Mouse (Mus musculus): ENCODE measurements at regions not wholly inside any gene's neighbourhood (a gene's known extent, or its start where the extent isn't known, plus 50 kb on each side); places are given as distances from the start of the nearest gene placed in this dataset.

DNA sequence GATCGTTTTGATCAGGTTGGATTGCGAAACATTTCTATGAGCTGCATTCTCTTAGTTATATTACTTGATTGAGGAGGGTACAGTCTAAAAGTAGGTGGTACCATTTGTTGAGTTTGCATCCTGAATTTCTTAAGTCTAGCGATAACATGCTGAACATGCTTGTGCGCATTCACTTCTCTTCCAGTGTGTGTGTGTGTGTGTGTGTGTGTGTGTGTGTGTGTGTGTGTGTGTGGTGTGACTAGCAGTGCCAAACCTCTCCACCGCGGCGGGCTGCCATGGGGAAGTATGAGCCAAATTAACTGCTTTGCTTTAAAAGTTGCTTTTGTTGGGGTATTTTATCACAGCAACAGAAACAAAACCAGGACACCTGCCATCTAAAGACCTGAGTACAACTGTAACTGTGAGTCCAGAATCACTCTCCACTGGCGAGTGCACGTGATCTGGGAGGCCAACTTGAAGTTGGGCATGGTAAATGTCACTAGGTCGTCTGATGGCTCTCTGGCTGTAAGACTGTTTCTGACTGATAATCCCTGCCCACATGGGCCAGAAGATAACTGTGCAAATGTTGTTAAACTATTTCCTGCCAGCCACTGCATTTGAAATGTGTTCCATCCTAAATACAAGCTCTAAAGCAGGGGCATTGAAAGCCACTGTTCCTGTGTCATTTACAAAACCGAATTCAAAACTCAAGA, 273.3 kb upstream of the Ppargc1a start:
- peak; percentile 34 for DNase-seq (ENCODE audit: low read depth, low spot score)

DNA sequence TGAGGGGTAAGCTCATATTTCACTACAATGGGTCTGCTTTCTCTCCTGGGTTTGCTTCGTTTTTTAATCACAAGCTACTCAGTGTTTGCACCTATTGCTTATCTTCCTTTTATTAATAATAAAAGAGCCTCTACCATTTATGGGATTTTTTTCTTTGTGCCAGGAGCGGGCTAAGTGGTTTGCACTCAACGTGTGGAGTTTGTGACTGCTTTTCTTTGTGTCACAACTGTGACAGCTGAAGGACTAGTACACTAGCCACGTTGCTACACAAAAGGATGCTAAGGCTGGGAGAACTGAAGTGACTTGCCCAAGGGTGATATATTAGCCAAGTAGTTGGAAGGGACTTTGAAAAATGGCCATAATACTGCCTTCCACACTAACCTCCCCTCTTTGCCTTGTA, 271.8 kb upstream of the Ppargc1a start:
- no peak for DNase-seq (ENCODE audit: low read depth, low spot score)

DNA sequence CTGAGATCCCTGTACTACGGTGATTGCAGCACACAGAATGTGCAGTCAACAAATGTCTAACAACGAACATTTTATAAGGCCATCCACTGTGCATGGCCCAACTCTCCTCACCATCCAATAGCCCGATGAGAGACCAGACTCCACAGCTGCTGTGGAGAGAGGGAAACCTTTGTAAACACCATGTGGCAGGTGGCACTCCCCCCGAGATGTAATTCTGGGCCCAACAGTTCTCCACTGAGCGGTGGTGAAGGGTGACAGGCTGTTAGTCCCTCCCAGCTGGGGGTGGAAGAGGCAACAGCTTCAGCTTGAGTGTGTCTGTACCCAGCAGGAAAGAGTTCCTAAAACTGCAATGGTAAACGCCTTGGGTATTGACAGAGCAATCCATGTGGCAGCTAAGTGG, 263.0 kb upstream of the Ppargc1a start:
- DNase-seq (ENCODE audit: low read depth, low spot score), result no peak

DNA sequence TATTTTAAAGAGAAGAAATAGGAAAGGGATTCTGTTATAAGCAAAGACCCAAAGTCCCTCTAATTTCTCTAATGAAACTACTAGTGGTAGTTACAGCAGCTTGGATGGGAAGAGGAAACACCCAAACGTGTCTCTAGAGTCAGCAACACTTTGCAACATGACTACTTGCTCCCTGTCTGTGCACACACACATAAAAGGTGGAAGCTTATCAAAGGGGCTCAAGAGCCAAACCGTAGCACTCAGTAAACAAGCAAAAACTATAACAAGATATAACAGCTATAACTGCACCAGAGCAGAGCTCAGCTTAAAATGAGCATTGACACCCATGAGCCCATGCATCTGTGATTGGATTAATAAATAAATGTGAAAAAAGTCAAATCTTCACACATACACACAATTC, 262.5 kb upstream of the Ppargc1a start:
- no peak for DNase-seq (ENCODE audit: low read depth, low spot score)

DNA sequence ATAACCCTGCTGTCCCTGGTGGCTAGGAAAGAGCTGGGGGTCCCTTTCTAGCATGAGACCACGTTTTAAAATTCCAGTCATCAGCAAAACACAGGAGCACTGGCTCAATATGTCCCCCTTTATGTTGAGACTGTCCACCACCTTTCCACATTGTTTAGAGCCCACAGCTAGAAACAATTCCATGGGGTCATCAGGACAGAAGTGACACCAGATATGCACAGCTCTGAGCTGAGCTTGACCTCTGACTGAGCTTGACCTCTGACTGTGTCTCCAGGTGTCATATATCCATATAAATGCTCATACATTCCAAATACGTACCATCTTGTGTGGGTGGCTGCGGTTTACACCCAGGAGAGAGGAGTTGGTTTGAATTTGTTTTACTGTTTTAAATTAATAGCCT, 262.1 kb upstream of the Ppargc1a start:
- DNase-seq (ENCODE audit: low read depth, low spot score), result no peak

DNA sequence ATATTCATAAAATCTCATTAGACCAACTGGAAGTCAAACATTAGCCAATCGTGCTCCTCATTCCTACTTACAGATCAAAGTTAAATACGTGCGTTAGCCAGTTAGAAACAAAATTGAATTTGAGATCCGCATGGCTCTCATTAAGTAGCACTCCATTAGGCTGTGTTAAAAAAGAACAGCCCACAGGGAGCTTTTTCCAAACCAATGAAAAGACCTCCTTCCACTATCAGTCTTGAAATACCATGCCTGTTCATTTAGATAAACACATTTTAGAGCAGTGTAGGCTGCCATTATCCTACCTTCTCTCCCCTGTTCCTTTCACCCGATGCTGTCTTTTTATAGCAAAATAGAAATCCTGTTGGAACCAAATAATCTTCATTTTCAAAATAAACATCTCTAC, 261.5 kb upstream of the Ppargc1a start:
- no peak for DNase-seq (ENCODE audit: low read depth, low spot score)

DNA sequence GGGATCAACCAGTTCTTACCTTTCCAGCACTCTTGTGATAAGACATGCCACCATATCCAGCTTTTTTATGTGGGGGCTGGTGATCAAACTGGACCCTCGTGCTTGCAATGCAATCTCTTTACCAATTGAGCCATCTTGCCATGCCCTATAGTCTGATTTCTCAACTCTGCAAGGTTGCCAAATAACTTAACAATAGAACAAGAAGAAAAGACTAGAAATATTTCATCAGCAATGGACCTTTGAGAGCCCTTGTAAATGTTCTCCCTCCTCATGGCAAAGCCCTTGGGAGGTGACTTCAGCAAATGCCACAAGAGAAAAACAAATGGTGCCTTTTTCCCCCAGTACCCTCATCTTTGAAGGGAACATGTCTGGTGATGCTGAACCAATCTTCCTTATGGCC, 258.7 kb upstream of the Ppargc1a start:
- DNase-seq (ENCODE audit: low read depth, low spot score), result no peak

DNA sequence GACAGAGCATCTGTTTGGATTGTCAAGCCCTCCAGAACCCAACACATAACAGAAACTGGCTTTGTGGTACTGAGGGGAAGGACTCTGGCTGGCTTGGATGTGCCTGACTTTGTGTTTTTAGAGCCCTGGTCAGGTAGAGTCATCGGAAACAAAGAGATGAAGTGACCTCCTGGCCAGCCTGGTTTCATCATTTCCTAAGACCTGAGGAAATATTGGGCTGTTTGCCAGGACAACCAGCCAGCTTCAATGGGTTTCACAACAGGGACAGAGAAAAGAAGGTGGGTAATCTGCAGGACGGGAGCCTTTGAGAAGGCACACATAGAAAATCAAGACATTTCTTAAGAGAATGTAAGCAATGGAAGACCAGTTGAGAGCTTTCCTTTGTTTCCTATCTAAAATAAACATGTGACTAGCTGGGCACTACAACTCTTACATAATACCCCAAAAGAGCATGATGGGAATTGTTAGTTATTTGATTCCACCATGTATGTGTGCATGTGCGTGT, 258.1 kb upstream of the Ppargc1a start:
- DNase-seq (ENCODE audit: low read depth, low spot score), result no peak

DNA sequence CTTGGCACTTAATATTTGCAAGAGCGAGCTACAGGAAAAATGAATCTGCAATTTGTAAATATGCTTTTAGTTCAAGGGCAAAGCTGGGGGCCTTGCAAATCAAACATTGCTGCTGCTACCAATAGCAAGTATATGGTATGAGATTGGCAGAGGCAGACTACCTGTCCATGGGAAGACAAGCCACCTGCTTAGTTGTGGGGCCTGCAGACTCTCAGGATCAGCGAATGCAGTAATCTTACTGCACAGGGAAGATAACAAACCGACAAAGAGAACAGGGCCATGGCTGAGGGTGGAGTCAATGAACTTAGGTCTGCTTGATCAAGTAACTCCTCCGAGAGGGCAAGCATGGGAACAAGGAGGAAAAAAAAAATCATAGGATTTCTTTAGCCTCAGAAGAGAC, 257.2 kb upstream of the Ppargc1a start:
- peak; percentile 35 for DNase-seq (ENCODE audit: low read depth, low spot score)

DNA sequence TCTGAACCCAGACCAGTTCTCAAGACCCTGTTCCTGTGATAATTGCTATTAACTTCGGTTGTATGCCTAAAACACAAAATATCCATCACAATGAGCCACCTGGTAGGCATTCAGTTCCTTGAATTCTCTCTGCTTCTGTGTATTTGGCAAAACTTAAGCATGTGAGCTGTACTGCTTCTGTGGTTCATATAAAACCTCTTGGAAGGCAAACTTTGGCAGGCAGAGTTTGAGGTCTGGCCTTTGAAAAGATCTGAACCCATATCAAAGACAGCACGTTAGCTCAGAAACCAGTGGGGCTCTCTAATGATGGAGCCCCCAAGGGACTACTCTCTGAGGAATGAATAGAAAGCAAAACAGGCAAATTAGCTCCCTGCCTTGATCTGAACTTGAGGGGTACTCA, 256.1 kb upstream of the Ppargc1a start:
- DNase-seq (ENCODE audit: low read depth, low spot score), result no peak

DNA sequence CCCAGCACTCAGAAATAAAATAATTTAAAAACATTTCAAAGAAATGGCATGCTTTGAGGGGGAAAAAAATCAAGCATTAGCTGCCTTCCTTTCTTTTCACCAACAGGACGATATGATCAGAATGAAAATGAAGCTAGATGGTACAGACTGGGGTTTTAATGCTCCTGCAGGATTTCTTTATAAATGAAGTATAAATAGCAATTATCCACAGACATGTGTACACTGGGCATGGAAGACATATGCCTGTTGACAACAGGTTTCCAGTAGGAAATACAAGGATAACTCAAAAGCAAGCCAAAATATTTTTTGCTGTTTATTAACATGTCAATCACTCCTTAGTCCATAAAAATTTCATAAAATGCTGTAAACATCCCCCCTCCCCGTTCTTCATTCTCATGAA, 248.7 kb upstream of the Ppargc1a start:
- DNase-seq (ENCODE audit: low read depth, low spot score), result no peak

DNA sequence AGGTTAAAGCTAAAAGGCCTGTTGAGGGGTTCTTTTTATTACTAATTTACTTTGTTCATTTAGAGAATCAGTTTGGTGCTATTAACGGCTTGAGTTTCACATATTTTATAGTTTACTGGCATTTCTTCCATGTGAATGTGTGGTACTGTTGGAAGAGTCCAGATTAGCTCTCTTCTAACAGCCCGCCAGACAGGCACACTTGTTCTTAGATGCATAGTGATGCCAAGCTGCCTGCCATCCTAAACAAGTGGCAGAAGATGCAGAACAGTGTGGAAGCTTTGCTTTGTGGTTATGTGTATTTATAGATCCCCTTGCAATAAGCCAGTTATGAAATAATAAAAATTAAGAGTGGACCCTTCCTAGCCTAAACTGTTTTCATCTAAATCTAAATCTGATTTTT, 244.2 kb upstream of the Ppargc1a start:
- no peak for DNase-seq (ENCODE audit: low read depth, low spot score)

DNA sequence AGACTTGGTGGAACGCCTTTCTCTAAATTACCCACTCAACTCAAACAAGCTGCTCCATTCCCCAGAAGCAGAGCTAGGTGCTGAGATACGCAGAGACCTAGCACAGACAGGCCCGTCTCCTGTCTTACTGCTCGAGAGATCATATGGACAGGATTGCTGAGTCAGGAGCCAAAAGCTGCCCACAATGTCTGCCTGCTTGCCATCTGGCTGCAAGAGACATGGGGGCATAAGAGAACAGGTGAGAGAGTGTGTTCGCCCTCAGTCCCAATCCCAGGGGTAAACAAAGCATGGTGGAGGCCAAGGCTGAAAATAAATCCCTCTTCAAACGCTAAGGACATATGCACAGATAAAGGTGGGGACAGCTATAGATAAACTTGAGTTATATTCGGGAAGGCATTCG, 234.0 kb upstream of the Ppargc1a start:
- no peak for DNase-seq (ENCODE audit: low read depth, low spot score)

DNA sequence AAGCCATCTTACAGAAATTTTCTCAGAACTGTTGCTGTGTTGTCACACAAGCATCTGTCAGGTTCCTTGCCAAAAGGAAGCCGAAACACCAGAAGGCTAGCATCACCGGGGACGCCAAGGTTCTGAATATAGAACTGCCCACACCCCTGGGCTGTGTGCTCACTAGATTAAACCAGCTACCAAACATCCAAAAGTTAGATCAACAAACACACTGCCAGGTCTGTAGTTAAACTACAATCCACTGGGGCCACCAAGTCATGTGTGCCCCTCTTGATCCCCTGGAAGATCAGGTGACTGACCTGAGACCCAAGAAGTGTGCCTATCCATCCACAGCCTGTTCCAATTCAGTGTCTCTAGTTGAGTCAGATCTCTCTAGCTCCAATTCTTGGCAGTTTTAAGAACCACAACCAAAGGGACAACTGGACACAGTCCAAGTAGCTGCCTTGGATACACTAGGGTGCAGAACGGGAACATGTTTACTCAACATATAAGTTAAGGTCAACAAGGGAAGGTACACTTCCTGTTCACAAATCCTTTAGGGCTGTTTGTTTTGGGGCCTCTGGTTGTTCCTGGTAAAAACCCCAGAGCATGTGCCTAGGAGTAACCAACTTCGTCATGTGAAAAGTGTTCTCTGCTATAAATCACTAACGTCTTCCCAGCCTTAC, 232.0 kb upstream of the Ppargc1a start:
- DNase-seq (ENCODE audit: low read depth, low spot score), result no peak

DNA sequence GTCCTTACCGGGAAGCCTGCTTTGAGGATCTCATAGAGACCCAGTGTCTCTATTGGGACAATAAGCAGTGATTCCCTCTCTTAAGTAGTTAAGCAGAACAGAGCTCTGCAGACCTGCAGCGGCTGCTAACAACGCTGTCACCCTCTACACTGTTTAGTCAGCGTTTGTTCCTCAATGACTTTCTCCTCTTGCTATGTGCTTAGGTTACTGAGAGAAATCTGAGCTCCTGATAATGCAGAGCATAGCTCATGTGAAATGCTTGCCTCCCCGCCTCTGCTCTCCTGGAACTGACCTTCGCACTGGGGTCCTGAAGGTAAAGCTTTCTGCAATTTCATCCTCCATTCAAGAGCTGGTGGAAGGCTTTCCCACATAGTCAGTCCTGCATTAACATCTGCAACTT, 226.6 kb upstream of the Ppargc1a start:
- DNase-seq (ENCODE audit: low read depth, low spot score), result no peak

DNA sequence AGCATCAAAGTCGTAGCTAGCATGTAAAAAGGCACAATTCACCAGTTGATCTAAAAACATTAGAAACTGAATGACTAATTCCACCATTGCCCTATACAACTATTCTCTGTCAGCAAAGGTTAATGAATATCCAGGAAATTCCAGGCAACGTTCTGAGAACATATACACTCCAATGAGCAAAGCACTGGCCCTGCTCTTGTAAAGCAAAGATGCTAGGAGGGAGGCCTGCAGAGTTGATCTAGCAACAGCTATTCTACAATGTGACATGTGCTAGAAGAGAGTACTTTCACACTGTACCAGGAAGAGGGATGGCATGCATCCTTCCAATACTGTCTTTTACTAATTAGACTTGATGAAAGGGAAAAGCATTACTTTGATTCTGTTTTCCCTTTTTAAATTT, 225.4 kb upstream of the Ppargc1a start:
- no peak for DNase-seq (ENCODE audit: low read depth, low spot score)

DNA sequence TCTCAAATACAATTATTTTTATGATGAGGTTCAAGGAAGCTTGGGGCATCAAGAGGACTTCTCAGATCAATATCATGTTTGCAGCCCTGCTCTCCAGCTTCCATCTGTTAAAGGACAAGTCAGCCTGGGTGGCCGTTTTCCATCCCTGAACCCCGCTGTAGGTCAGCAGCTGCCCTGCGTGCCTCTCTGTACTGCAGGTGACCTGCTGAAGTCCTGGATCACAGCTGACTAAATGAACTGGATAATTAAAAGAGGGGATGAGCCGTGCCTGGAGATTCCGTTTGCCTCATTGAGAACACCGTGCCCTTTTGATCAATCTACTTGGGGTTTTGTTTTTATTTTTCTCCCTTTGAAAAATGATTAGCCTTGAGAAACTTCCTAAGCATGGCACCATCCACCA, 221.2 kb upstream of the Ppargc1a start:
- no peak for DNase-seq (ENCODE audit: low read depth, low spot score)

DNA sequence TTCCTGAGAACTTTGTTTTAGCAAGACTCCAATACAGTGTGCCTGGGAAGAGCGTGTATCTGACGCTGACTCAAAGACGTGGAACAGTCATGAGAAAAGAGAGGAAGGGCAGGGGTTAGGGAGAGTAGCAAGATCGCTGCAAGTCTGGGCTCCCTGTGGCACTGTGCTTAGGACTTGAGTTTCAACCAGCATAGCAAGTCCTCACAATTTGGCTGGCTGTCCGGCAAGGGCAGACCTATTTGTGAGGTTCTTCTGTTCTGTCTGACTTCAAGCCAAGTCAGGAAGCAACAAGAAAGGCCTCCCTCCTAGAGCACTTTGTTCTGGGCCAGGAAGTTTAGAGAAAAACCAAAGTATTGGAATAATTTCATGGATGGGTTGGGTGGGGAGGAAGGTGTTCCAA, 216.0 kb upstream of the Ppargc1a start:
- no peak for DNase-seq (ENCODE audit: low read depth, low spot score)

DNA sequence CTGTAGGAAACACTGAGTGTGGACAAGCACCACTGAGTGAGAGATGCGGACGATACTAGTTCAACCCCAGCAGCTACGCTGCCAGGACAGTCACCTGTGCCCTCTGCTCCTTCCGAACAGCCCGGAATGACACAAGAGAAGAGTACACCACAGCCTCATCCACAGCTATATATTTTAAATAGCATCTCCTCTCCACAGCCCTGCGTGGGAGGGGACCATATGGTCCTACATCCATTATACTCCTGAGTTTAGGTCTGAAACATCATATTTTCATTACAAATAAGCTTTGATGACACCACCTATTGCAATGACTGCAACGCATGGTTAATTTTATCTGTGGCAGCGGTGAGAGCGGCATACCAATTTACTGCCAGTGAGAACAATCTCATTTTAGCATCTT, 215.6 kb upstream of the Ppargc1a start:
- no peak for DNase-seq (ENCODE audit: low read depth, low spot score)

DNA sequence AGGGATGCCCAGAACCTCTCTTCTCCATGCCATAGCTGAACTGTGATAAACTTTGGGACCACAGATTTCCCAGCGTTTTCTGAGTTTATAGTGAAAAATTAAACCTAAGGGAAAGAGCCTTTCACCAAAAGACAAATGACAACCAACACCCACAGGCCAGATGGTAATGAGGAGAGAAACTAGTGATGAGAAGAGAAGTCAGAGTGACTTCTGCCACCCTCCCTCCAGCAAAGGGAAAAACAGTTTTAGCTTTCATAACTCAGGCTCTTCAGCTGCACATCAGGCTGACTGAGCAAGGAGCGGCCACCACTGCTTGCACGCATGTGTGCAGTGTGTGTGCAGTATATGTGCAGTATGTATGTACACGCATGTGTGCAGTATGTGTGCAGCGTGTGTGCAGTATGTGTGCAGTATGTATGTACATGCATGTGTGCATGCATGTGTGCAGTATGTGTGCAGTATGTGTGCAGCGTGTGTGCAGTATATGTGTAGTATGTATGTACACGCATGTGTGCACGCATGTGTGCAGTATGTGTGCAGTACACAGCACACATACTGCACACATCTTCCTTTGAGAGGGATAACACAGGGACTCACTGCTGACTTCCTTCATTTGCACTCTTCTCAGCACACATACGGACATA, 208.1 kb upstream of the Ppargc1a start:
- no peak for DNase-seq (ENCODE audit: low read depth, low spot score)

DNA sequence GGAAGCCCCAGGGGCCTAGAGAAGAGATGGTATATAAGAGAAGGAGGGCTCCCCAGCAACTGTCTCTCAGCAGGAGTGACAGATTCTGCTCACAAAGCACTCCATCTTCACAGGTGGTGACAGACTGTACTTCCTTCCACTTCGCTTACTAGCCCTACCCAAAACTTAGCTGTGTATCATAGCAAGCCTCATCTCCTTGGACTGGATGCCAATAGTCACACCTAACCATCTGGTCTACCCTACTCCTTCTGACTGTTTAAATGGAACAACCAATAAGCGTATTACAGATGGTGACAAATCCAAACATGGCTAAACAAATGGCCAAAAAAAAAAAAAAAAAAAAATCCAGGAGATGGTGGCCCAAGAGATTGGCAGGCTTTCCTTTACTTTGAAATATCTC, 204.1 kb upstream of the Ppargc1a start:
- no peak for DNase-seq (ENCODE audit: low read depth, low spot score)

DNA sequence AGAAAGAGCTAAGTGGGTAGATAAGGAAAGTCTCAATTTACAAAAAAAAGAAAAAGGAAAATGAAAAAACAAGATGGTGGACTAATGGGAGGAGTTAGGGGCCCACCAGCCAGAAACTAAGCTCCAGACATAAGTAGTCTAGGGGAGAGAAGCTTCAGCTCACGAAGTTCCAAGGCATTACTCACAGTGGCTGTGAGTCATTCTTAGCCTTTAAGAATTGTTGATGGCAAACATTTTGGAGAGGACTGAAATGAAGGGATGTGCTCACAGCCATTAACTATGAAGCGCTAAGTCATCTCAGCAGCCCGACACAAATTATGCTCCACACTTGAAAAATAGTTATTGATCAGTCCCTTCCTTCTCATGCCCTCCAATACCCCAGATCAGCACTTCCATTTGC, 198.6 kb upstream of the Ppargc1a start:
- no peak for DNase-seq (ENCODE audit: low read depth, low spot score)

DNA sequence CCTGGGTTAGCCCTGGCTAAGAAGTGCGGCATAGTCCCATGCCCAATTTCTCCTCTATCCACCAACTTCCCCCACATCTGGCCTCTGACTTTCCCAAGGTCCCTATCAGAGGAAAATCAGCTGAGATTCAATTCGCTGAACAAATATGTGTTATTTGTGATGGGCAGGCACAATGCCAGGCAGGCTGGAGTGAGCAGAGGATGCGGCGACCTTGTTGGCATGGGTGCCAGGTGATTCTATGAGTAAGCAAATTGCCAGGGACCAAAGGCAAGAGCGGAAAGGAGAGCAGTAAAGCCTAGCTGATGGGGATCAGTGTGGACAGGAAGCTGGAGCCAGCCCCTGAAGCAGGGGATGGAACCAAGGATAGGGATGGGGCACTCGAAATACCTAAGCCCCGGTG, 196.9 kb upstream of the Ppargc1a start:
- no peak for DNase-seq (ENCODE audit: low read depth, low spot score)

Data from c-Kit-negative CD71-positive TER-119-positive erythroid progenitor cells, embryonic 14.5 days (primary cell).